Mouse (Mus musculus): ENCODE measurements at regions not wholly inside any gene's neighbourhood (a gene's known extent, or its start where the extent isn't known, plus 50 kb on each side); places are given as distances from the start of the nearest gene placed in this dataset.

GRCm38 (mm10) chr13:16805560-16805959 lies 793.9 kb downstream of the Inhba start:
- DNase-seq = no peak
- no peak for TF ChIP-seq CTCF (IDR thresholded peaks at IDR 0.05; ENCODE audit: insufficient read depth, low read length)
- TF ChIP-seq POLR2A (IDR thresholded peaks at IDR 0.05; ENCODE audit: borderline replicate concordance, extremely low read depth, low read depth, low read length) = no peak
- H3K4me1 ChIP-seq (ENCODE audit: control insufficient read depth, insufficient read depth, low read length) = no peaks in the 10 kb centered on the region
- WGBS = 49% methylated on average over 3 of the region's 3 CpGs
- no peak overlapping the region for H3K4me3 ChIP-seq (replicated peaks; ENCODE audit: extremely low read depth, low read depth, low read length)

All from lung, adult 2 months (tissue).